Mouse (Mus musculus) kidney, embryonic 14.5 days (tissue): ENCODE data around the gene Ppan. TPM values are rescaled to one million over a fixed set of nuclear protein-coding genes. Genes with fewer than 3 reads are reported as not detected.
A peak's percentile ranks its signal among the peaks of the same experiment; 100 is the strongest.

Experiments used
- ATAC-seq: fragments of 200-750 bp; cut with Nextera tagmentation; 2 replicates; pipeline ENCODE4 v1.8.0; 2017; ENCODE audit warnings: moderate number of reproducible peaks, mild to moderate bottlenecking, moderate TSS enrichment, moderate library complexity; ENCODE audit not compliant: low FRiP score, low TSS enrichment
- H3K27ac ChIP-seq: fragments of 300-500 bp; sonication (generic); 2 replicates; pipeline ENCODE4 v1.5.1; 2014; ENCODE audit warnings: low read depth, mild to moderate bottlenecking, low read length, moderate library complexity, mixed read lengths
- H3K27me3 ChIP-seq: fragments of 300-500 bp; sonication (generic); 2 replicates; pipeline ENCODE4 v1.6.1; 2014; ENCODE audit warnings: mild to moderate bottlenecking, low read length; ENCODE audit not compliant: control insufficient read depth, insufficient read depth
- H3K36me3 ChIP-seq: fragments of 300-500 bp; sonication (generic); 2 replicates; pipeline ENCODE4 v1.6.1; 2014; ENCODE audit warnings: low read length, mixed read lengths; ENCODE audit not compliant: control insufficient read depth, insufficient read depth
- H3K4me1 ChIP-seq: fragments of 300-500 bp; sonication (generic); 2 replicates; pipeline ENCODE4 v1.6.1; 2014; ENCODE audit warnings: low read length, mixed read lengths; ENCODE audit not compliant: control insufficient read depth, insufficient read depth
- H3K4me2 ChIP-seq: fragments of 300-500 bp; sonication (generic); replicated peaks from 2 replicates; pipeline ENCODE4 v1.6.1; 2014; ENCODE audit warnings: low read depth, mild to moderate bottlenecking, low read length
- H3K4me3 ChIP-seq: fragments of 300-500 bp; sonication (generic); 2 replicates; pipeline ENCODE4 v1.5.1; 2014; ENCODE audit warnings: mild to moderate bottlenecking, low read length
- H3K9ac ChIP-seq: fragments of 300-500 bp; sonication (generic); 2 replicates; pipeline ENCODE4 v1.6.1; 2014; ENCODE audit warnings: low read depth, mild to moderate bottlenecking, low read length, moderate library complexity
- H3K9me3 ChIP-seq: fragments of 300-500 bp; sonication (generic); 2 replicates; pipeline ENCODE4 v1.6.1; 2016; ENCODE audit warnings: low read length; ENCODE audit not compliant: control insufficient read depth
- WGBS: fragments of 180-500 bp; shearing (Covaris S2); extraction: QIAGEN DNeasy Blood & Tissue Kit; methylation state at CpG from one replicate; pipeline ENCODE4 v1.1.7; 2014; 5-methylcytosine and 5-hydroxymethylcytosine counted together
- polyA plus RNA-seq: library from polyadenylated mRNA; unstranded; fragments of >200 nt; fragmentation: Nextera tagmentation; extraction: Ambion mirVana; gene quantifications from 2 replicates; pipeline ENCODE4 v1.2.1, GENCODE M21; 2014

The Ppan gene
- polyA plus RNA-seq, 1 experiment from 2014 or later = 90.0 TPM

DNA sequence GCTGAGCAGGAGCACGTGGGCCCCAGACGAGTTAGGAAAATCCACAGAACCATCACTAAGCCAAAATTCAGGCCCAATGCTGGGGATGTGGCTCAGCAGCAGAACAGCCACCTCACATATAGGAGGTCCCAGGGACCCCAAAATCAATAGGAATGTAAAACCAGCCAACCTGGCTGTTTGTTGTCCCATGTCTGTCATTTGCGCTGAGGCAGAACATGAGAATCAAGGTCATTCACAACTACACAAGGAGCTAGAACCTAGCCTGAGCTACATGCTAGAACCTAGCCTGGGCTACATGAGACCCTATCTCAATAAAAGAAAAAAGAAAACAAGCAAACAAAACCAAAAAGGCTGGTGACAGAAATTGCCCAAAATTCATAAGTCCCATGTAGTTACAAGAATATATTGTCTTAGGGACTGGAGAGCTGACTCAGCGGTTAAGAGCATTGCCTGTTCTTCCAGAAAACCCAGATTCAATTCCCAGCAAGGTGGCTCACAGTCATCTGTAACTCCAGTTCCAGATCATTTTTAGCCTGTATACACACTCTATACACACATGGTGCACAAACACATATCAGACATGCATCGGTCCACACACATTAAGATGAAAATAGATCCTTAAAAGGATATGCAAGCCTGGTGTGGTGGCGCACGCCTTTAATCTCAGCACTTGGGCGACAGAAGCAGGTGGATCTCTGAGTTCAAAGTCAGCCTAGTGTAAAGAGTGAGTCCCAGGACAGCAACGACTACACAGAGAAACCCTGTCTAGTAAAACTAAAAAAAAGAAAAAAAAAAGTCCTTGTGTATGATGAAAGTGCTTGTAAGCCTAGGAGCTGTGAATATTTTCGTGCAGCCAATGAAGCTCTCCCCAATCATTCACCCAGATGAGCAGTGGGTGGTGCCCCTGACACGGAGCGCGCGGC, 10.6 kb upstream of the Ppan start:
- Histone ChIP-seq H3K4me3 (peak overlapping the region; percentile 45; the same call in 1 of the 2 replicates), H3K9me3 (no peaks in the 10 kb centered on the region), H3K27me3 (no peaks in the 10 kb centered on the region), H3K4me2 (peak overlapping the region; percentile 70), H3K27ac (no peak overlapping the region), H3K9ac (no peak overlapping the region), H3K36me3 (no peaks in the 10 kb centered on the region), H3K4me1 (no peaks in the 10 kb centered on the region)
- no peak; the same call in none of the 2 replicates for ATAC-seq
- 37% methylated on average over 14 of the region's 14 CpGs for WGBS

DNA sequence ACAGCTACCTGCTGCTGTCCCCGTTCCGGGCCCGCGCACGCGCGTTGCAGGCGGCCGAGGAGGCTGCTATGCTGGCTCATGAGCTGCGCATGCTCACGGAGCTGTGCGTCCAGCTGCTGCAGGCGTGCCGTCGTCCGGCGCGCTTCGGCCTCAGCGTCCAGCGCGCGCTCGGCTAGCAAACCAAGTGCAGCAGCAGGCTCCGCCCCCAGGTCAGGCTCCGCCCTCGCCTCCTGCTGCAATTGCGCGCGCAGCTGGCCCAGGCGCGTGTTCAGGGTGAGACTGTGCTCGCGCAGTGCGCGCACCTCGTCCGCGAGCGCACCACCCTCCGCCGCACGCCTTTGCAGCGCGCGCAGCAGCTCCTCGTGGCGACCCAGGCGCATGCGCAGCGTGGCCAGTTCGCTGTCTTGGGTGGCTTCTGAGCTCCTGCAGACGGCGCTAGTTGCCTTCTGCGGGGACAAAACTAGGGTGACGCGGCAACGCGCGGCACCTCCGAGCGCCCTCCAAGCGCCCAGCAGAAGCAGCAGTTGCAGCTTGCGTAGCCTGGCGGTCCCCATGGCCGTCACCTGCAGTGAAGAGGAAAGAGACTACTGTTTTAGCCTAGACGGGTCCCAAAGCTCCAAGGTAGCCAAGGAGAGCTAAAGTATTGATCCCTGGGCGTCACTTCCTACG, 9.8 kb upstream of the Ppan start:
- peak; percentile 96 for ATAC-seq
- H3K36me3 ChIP-seq = no peaks in the 10 kb centered on the region
- H3K4me2 ChIP-seq = peak overlapping the region; percentile 70
- H3K9me3 ChIP-seq = no peaks in the 10 kb centered on the region
- H3K9ac ChIP-seq = peak overlapping the region; percentile 73
- no peaks in the 10 kb centered on the region for H3K4me1 ChIP-seq
- H3K4me3 ChIP-seq = peak overlapping the region; percentile 45
- peak overlapping the region; percentile 88 for H3K27ac ChIP-seq
- WGBS = under 1% methylated on average over 69 of the region's 69 CpGs
- no peaks in the 10 kb centered on the region for H3K27me3 ChIP-seq

DNA sequence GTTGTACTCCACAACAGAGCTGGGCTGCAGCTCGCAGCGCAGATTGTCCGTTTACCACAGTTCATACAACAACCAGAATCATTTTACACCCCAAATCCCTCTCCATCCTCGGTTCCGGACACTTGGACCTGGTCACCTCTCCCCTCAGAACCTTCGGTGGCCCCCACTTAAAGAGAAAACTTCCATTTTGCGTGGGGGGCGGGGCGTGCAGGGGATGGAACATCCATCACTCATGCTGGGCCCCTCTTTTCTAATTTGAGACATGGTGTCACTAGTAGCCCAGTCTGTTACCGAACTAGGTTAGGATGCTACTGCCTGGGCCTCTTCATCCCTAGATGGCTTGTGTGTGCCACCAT, 9.3 kb upstream of the Ppan start:
- H3K9me3 ChIP-seq = no peaks in the 10 kb centered on the region
- no peaks in the 10 kb centered on the region for H3K36me3 ChIP-seq
- WGBS = 20% methylated on average over 10 of the region's 10 CpGs
- H3K4me2 ChIP-seq = peak overlapping the region; percentile 70
- no peaks in the 10 kb centered on the region for H3K4me1 ChIP-seq
- peak overlapping the region; percentile 73 for H3K9ac ChIP-seq
- ATAC-seq = peak; percentile 7
- peak overlapping the region; percentile 45 for H3K4me3 ChIP-seq
- no peaks in the 10 kb centered on the region for H3K27me3 ChIP-seq
- H3K27ac ChIP-seq = peak overlapping the region; percentile 88

DNA sequence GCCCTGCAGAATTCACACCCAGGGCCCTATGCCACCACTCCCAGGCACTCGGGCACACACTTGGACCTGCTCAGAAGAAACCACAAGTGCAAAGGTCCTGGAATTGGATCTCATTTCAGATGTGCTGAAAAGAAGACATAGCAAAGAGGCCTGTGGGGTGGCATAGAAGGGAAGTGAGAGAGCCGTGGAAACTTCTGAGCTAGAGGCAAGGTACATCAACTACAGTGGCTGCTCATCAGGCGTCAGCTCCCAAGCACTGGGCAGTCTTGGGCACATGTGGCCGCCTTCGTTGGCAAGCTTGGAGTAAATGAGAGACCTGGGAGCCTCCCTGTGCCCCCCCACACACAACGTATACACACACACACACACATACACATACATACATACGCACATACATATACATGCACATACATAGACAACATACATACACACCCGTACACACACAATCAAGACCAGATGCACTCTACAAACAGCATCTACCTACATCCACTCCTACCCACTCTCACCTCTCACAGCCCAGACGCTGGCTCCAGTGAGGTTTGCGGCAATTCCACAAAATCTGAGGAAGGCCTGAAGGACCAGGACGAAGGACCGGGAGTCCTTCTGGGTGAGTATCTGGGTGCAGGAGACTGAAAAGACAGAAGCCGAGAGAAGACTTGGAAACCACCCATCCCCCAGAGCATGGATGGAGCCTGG, 8.7 kb upstream of the Ppan start, which contains the start of gene Angptl6:
TSS of gene Angptl6 (minus strand) at position 631 of the 696 bp plus-strand sequence.
- no peak for ATAC-seq
- H3K9me3 ChIP-seq = no peaks in the 10 kb centered on the region
- peak within 1 kb of the TSS; percentile 45 for H3K4me3 ChIP-seq
- H3K27ac ChIP-seq = peak within 1 kb of the TSS; percentile 88
- H3K36me3 ChIP-seq = no peaks in the 10 kb centered on the region
- H3K4me2 ChIP-seq = peak within 1 kb of the TSS; percentile 70
- H3K9ac ChIP-seq = peak within 1 kb of the TSS; percentile 73
- no peaks in the 10 kb centered on the region for H3K27me3 ChIP-seq
- no peaks in the 10 kb centered on the region for H3K4me1 ChIP-seq
- WGBS = 92% methylated on average over 13 of the region's 13 CpGs

DNA sequence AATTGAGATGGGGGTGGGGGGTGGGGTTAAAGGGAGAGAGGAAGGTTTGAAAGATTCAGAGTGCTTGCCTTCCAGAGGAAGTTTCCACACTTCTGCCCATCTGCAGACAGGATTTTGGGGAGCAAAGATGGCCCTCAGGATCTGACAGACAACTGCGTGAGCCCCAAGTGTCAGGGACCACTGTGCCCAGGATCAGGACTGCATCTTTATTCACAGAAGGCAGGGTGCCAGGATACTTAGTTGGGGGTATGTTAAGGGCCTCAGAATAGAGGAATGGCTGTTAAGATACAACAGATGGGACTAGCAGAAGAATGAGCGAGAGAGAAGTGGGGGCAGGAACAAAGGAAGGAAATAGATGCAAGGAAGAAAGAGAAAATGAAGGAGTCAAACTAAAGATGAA, 1.4 kb upstream of the Ppan start:
- ATAC-seq = no peak
- Histone ChIP-seq H3K9ac (no peak overlapping the region), H3K27ac (no peak overlapping the region), H3K27me3 (no peaks in the 10 kb centered on the region), H3K4me3 (no peak overlapping the region), H3K4me1 (0 out of 2 replicates have a peak, but pooled peaks cover 5% of the 10 kb centered on the region), H3K9me3 (no peaks in the 10 kb centered on the region), H3K4me2 (no peak overlapping the region), H3K36me3 (peaks cover 24% of the 10 kb centered on the region)
- 98% methylated on average over 2 of the region's 2 CpGs for WGBS

DNA sequence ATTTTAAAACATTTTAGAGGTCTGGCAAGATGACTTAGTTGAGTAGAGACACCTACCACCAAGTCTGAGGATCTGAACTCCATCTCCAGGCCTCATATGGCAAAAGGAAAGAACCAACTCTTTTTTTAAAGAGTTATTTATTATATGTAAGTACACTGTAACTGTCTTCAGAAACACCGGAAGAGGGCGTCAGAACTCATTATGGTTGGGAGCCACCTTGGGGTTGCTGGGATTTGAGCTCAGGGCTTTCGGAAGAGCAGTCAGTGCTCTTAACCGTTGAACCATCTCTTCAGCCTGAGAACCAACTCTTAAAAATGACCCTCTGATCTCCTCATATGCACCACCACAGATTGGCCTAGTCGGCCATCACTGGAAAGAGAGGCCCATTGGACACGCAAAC, 784 bp upstream of the Ppan start:
- Histone ChIP-seq H3K27me3 (no peaks in the 10 kb centered on the region), H3K9ac (no peak overlapping the region), H3K4me2 (no peak overlapping the region), H3K4me1 (0 out of 2 replicates have a peak, but pooled peaks cover 5% of the 10 kb centered on the region), H3K27ac (no peak overlapping the region), H3K4me3 (no peak overlapping the region), H3K36me3 (peaks cover 31% of the 10 kb centered on the region), H3K9me3 (no peaks in the 10 kb centered on the region)
- ATAC-seq = no peak
- 89% methylated on average over 6 of the region's 6 CpGs for WGBS

DNA sequence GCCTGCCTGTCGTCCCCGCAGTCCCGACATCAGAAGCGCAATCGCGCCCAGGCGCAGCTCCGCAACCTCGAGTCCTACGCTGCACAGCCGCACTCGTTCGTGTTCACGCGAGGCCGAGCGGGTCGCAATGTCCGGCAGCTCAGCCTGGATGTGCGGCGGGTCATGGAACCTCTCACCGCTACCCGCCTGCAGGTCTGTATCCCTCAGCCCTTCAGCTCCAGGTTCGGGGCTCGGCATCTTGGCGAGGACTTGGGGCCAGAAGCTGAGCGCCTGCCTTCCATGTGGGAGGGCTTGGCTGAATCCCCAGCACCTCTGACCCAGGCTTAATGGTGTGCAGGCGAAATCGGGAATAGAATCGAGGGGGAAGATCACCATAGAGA, 401 bp downstream of the Ppan start:
- Histone ChIP-seq H3K9ac (peak overlapping the region; percentile 88), H3K4me1 (0 out of 2 replicates have a peak, but pooled peaks cover 5% of the 10 kb centered on the region), H3K4me2 (peak overlapping the region; percentile 81), H3K27ac (peak overlapping the region; percentile 60), H3K36me3 (peaks cover 42% of the 10 kb centered on the region), H3K27me3 (no peaks in the 10 kb centered on the region), H3K4me3 (peak overlapping the region; percentile 96), H3K9me3 (no peaks in the 10 kb centered on the region)
- under 1% methylated on average over 28 of the region's 30 CpGs for WGBS
- ATAC-seq = no peak; the same call in 1 of the 2 replicates

DNA sequence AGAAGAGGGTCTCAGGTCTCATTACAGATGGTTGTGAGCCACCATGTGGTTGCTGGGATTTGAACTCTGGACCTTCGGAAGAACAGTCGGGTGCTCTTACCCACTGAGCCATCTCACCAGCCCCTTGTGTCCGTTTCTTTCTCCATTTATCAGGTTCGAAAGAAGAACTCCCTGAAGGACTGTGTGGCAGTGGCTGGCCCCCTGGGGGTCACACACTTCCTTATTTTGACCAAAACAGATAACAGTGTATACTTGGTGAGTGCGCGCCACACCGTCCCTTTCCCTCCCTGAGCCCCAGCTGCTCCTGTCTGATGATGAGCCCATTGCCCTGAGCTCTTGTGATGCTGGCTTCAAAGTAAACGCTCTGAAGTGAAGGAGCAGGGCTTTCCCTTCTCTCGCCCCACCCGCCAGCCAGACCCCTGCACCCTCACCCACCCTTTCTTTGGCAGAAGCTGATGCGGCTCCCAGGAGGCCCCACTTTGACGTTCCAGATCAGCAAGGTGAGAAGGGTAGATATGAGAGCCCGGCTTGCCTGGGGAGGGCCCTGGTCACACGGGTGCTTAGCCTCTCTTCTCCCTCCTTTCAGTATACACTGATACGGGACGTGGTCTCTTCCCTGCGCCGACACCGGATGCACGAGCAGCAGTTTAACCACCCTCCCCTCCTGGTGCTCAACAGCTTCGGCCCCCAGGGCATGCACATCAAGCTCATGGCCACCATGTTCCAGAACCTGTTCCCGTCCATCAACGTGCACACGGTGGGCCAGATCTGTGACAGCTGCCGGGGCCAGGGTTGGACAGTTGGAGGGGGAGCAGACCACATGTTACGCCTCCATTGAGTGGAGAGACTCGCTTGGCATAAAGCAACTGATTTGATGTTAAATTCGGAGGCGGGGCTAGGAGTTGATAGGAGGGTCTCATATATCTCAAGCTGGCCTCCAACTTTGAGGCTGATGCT, 1.5 kb downstream of the Ppan start:
- peak overlapping the region; percentile 81 for H3K4me2 ChIP-seq
- H3K9ac ChIP-seq = peak overlapping the region; percentile 88; the same call in 1 of the 2 replicates
- no peak for ATAC-seq
- H3K36me3 ChIP-seq = peaks cover 53% of the 10 kb centered on the region
- H3K9me3 ChIP-seq = no peaks in the 10 kb centered on the region
- no peaks in the 10 kb centered on the region for H3K27me3 ChIP-seq
- H3K4me1 ChIP-seq = 0 out of 2 replicates have a peak, but pooled peaks cover 5% of the 10 kb centered on the region
- 86% methylated on average over 29 of the region's 29 CpGs for WGBS
- no peak overlapping the region for H3K27ac ChIP-seq
- H3K4me3 ChIP-seq = peak overlapping the region; percentile 96
